Mouse (Mus musculus) lung, postnatal 0 days (tissue): ENCODE data around the gene Scnn1g.

Experiments used
- CTCF ChIP-seq: IDR thresholded peaks from 2 replicates; pipeline ENCODE4 v1.5.1; 2016; ENCODE audit warnings: antibody characterized with exemption, mild to moderate bottlenecking
- EP300 ChIP-seq: IDR thresholded peaks from 2 replicates; pipeline ENCODE4 v1.6.1; 2016; ENCODE audit warnings: antibody characterized with exemption, mild to moderate bottlenecking, control low read depth

DNA sequence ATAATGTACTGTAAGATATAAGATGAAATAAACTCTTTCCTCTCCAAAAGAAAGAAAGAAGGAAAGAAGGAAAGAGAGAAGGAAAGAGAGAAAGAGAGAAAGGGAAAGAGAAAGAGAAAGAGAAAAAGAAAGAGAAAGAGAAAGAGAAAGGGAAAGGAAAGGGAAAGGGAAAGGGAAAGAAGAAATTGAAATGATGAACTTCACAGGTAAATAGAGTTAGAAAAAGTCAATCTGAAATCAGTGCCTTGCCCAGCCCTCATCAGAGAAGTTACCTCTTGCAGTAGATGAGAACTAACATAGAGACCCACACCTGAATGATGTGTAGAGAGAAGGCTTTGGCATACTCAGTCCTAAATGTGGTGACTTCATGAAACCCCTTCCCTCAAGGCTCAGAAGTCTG is 44.9 kb upstream of the Scnn1g start:
- no peak for TF ChIP-seq EP300
- no peak for TF ChIP-seq CTCF
